Mouse (Mus musculus) liver, postnatal 0 days (tissue): Measurements from ENCODE around the gene Dhodh.

Source experiments
- CTCF ChIP-seq: sonication (generic); IDR thresholded peaks from 2 replicates; pipeline ENCODE4 v1.5.1; 2016; ENCODE audit warnings: antibody characterized with exemption, low read depth
- EP300 ChIP-seq: IDR thresholded peaks from 2 replicates; pipeline ENCODE4 v1.6.1; 2016; ENCODE audit warnings: antibody characterized with exemption, low read depth, mild to moderate bottlenecking

- no peak for TF ChIP-seq CTCF
- TF ChIP-seq EP300: peak; percentile 62
Observed at GRCm38 (mm10) chr8:109585652-109586051, 22.8 kb downstream of the Dhodh start.
